Mouse (Mus musculus): ENCODE measurements around the gene Ttc39d.

- TF ChIP-seq POLR2A (IDR thresholded peaks at IDR 0.05; ENCODE audit: low read depth, low read length) (no peak), CTCF (conservative IDR thresholded peaks at IDR 0.05 in 1 of 2, IDR thresholded peaks at IDR 0.05 in 1 of 2; ENCODE audit: low read depth in 2 of 2, low read length in 2 of 2) (peak; percentile 24 to 69; a peak in 3 of 4 replicates), USF1 (IDR thresholded peaks at IDR 0.05; ENCODE audit: low read depth, low read length) (no peak; the same call in 1 of the 2 replicates), IRF4 (IDR thresholded peaks at IDR 0.05; ENCODE audit: low read depth, low read length) (peak; percentile 77), EP300 (IDR thresholded peaks at IDR 0.05; ENCODE audit: low read length) (peak; percentile 70), UBTF (IDR thresholded peaks at IDR 0.05; ENCODE audit: low read depth, low read length) (no peak), MAX (IDR thresholded peaks at IDR 0.05; ENCODE audit: low read length) (peak; percentile 68), MYC (IDR thresholded peaks at IDR 0.05; ENCODE audit: low read depth, low read length) (peak; percentile 45; the same call in 1 of the 2 replicates)
These were observed 14.8 kb downstream of the Ttc39d start for GRCm38 (mm10) chr17:80221890-80222628.

Measured in CH12.LX (cell line).